Mouse (Mus musculus) central nervous system, embryonic 14 days (tissue): ENCODE measurements around the gene Dmrt3. TPM values are rescaled to one million over a fixed set of nuclear protein-coding genes. Genes with fewer than 3 reads are reported as not detected.

Experiments used
- polyA plus RNA-seq: library from polyadenylated mRNA; depleted of rRNA; stranded (reverse); fragments of >200 nt; gene quantifications from 2 replicates; pipeline ENCODE4 v1.2.3, GENCODE M21; 2012; rRNA removed

Dmrt3 gene
- 3.8 and 6.1 TPM in 2 replicates for polyA plus RNA-seq

GRCm38 (mm10) chr19:25610015-25610410 lies at the start of gene Dmrt3:
Gene Dmrt3 (plus strand): TSS chr19:25610301.

GRCm38 (mm10) chr19:25672101-25672950 lies 62.2 kb downstream of the Dmrt3 start, which contains the start of gene Dmrt2:
Gene Dmrt2 (plus strand): TSS chr19:25672411.

Other genes with a start within 250 kb of the Dmrt3 start
- gene Dmrt1, start 104.7 kb upstream of the Dmrt3 start, polyA plus RNA-seq: 0.08 and 0.15 TPM in 2 replicates
- gene Dmrt2, start 62.1 kb downstream of the Dmrt3 start, polyA plus RNA-seq: 1.0 and 2.7 TPM in 2 replicates